Mouse (Mus musculus) liver, postnatal 0 days (tissue): ENCODE measurements at regions not wholly inside any gene's neighbourhood (a gene's known extent, or its start where the extent isn't known, plus 50 kb on each side); places are given as distances from the start of the nearest gene placed in this dataset.

ENCODE experiments used
- CTCF ChIP-seq: sonication (generic); IDR thresholded peaks from 2 replicates; pipeline ENCODE4 v1.5.1; 2016; ENCODE audit warnings: antibody characterized with exemption, low read depth
- EP300 ChIP-seq: IDR thresholded peaks from 2 replicates; pipeline ENCODE4 v1.6.1; 2016; ENCODE audit warnings: antibody characterized with exemption, low read depth, mild to moderate bottlenecking

DNA sequence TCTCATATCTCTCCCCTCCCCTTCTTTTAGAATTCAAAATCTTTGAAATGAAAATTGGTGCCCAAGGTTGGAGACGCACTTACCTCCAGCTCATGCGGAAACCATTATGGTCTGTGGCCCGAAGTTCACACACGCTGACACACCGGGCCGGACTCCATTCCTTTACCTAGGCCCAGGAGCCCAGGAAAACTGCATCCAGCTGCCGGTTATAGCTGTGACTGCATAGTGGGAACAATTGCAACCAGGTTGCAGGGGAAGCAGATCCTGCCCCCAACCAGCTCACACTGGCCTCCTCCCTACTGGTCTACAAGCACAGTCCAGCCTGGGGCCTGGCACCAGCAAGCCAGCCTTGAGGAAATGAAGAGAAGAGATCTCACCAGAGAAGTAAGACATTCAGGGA, 69.9 kb upstream of the Gm26897 start:
- TF ChIP-seq CTCF (no peak), EP300 (no peak)
